Mouse (Mus musculus): ENCODE results near the gene Gm36176.

GRCm38 (mm10) chr10:77890987-77891565, 44.5 kb downstream of the Gm36176 start:
- TF ChIP-seq EP300 (IDR thresholded peaks at IDR 0.05; ENCODE audit: low read depth) = no peak
- TF ChIP-seq CTCF (IDR thresholded peaks at IDR 0.05; ENCODE audit: low read depth) = no peak

Measured in heart, postnatal 0 days (tissue).